Mouse (Mus musculus) midbrain, embryonic 10.5 days (tissue): ENCODE measurements at regions not wholly inside any gene's neighbourhood (a gene's known extent, or its start where the extent isn't known, plus 50 kb on each side); places are given as distances from the start of the nearest gene placed in this dataset.
A peak's percentile ranks its signal among the peaks of the same experiment; 100 is the strongest.

ENCODE experiments used
- DNase-seq: peaks from one replicate; pipeline ENCODE4 v3.0.0-alpha.2; 2017; ENCODE audit warnings: low spot score
- H3K27ac ChIP-seq: fragments of 300-500 bp; sonication (generic); replicated peaks from 2 replicates; pipeline ENCODE4 v1.5.1; 2016; ENCODE audit warnings: mild to moderate bottlenecking
- H3K27me3 ChIP-seq: fragments of 300-500 bp; sonication (generic); 2 replicates; pipeline ENCODE4 v1.6.1; 2016; ENCODE audit warnings: low read depth, mild to moderate bottlenecking; ENCODE audit not compliant: poor library complexity, severe bottlenecking
- H3K36me3 ChIP-seq: fragments of 300-500 bp; sonication (generic); 2 replicates; pipeline ENCODE4 v1.6.1; 2016; ENCODE audit warnings: mild to moderate bottlenecking, moderate library complexity
- H3K4me1 ChIP-seq: fragments of 300-500 bp; sonication (generic); 2 replicates; pipeline ENCODE4 v1.6.1; 2016
- H3K4me3 ChIP-seq: fragments of 300-500 bp; sonication (generic); 2 replicates; pipeline ENCODE4 v1.5.1; 2016; ENCODE audit warnings: mild to moderate bottlenecking, moderate library complexity
- H3K9me3 ChIP-seq: fragments of 300-500 bp; sonication (generic); replicated peaks from 2 replicates; pipeline ENCODE4 v1.6.1; 2016; ENCODE audit warnings: mild to moderate bottlenecking
- WGBS: fragments of 180-500 bp; shearing (Covaris S2); methylation state at CpG from one replicate; pipeline ENCODE4 v1.1.7; 2016; 5-methylcytosine and 5-hydroxymethylcytosine counted together

DNA sequence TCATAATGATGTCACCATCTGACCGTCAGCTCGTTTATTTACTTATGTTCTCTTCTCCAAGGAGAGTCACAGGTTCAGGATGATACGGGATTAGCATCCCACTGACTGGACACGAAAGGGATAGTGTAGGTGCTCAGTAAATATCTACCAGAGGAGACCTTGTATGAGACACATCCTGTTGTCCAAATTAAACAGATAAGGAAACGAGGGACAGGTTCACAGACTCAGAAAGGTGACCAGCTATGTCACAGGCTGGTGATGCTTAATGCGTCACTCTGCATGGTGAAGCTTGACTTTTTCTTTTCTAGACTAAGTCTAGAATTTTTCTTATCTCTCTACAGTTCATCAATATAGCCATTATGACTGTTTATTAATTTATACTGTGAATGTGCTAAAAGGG lies 235.2 kb upstream of the Sall1 start:
- Histone ChIP-seq H3K27ac (no peak overlapping the region), H3K9me3 (no peaks in the 10 kb centered on the region), H3K27me3 (peaks cover 4% of the 10 kb centered on the region; the same call in 1 of the 2 replicates), H3K4me3 (no peak overlapping the region), H3K36me3 (no peaks in the 10 kb centered on the region), H3K4me1 (peaks cover 9% of the 10 kb centered on the region)
- DNase-seq: no peak
- 87% methylated on average over 6 of the region's 6 CpGs for WGBS

DNA sequence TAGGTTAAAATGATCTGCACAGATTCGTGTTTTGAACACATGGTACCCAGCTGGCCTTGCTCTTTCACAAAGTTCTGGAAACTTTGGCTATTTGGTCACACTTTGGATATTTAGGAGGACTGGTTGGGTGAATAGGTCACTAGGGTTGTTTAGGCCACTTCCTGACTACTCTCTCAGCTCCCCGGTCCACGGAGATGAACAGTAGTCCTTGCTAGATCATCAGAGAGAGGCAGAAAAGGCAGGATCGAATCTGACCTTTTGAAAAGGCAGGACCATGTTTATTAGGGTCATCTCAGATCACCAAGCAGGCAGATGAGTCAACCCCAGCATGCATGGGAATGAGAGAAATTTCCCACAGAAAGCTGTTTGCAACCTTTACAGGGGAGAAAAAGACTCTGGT lies 229.3 kb upstream of the Sall1 start:
- DNase-seq: no peak
- H3K9me3 ChIP-seq: no peaks in the 10 kb centered on the region
- H3K36me3 ChIP-seq: no peaks in the 10 kb centered on the region
- peaks cover 52% of the 10 kb centered on the region for H3K4me1 ChIP-seq
- no peak overlapping the region for H3K4me3 ChIP-seq
- H3K27ac ChIP-seq: peak overlapping the region; percentile 90
- WGBS: 53% methylated on average over 4 of the region's 4 CpGs
- peaks cover 19% of the 10 kb centered on the region; the same call in 1 of the 2 replicates for H3K27me3 ChIP-seq

DNA sequence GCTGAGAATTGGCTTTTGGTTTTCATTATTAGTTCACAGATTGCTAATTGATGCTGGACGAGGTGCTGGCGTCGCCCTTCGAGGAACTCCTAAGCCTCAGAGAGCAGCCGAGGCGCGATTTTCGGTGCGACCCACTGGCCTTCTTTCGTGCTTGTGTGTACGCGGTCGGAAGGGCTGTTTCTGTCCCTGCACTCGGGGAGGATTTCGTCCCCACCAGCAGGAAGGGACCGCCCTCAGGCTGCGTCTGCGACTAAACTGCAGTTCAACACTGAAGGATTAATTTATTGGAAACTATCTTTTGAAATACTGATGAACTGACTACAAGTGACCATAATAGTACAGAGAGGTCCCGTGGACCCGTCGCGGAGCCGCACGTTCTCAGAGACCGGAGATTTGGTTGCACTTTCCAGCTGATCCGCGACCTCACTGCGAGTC lies 228.4 kb upstream of the Sall1 start:
- Histone ChIP-seq H3K27me3 (peaks cover 19% of the 10 kb centered on the region; the same call in 1 of the 2 replicates), H3K9me3 (no peaks in the 10 kb centered on the region), H3K27ac (peak overlapping the region; percentile 90), H3K4me3 (peak overlapping the region; percentile 49), H3K36me3 (no peaks in the 10 kb centered on the region), H3K4me1 (peaks cover 52% of the 10 kb centered on the region)
- under 1% methylated on average over 28 of the region's 28 CpGs for WGBS
- peak; percentile 69 for DNase-seq

DNA sequence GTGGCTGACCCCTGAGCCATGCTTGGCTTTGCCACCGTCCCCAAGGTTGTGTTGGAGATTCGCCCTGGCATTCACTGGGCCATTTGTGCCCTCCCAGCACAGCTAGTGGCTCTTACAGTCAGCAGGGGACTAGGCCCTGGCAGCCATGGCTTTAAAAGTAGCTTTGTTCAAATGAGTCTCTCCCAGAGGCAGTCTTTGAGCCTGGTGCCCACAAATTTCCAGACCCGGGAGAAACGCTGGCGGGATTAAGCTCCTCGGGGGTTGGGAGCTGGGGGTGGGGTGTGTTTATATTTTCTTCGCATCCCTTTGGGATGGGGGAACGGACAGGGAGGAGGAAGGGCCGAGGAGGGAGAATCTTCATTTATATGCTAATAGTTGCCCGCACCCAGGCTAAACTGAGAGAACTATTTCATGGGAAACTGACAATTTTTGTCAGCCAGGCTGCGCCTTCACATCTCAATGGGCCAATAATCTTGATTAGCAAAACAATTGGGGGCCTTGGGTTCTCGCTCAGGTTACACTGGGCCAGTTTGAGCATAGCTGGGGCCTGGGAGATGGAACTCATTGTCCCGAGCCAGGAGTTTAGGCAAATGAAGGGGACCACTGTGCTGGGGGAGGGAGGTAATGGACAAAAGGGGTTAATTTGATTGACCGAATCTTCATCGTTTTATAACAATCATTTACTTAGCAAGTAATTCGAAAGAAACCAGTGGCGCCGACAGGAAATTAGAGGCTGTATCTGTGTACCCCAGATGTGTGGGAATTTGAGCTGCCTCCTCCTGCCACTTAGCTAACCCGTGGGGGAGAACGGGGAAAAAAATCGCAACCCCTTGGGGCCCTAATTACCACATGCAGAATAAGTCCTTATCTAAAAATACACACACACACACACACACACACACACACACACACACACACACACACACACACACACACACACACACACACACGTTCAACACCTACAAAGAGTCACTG lies 227.7 kb upstream of the Sall1 start:
- DNase-seq: peak; percentile 80
- Histone ChIP-seq H3K4me3 (peak overlapping the region; percentile 49), H3K27ac (peak overlapping the region; percentile 90), H3K36me3 (no peaks in the 10 kb centered on the region), H3K27me3 (peaks cover 19% of the 10 kb centered on the region; the same call in 1 of the 2 replicates), H3K4me1 (peaks cover 52% of the 10 kb centered on the region), H3K9me3 (no peaks in the 10 kb centered on the region)
- whole genome bisulfite sequencing: 1% methylated on average over 21 of the region's 22 CpGs

DNA sequence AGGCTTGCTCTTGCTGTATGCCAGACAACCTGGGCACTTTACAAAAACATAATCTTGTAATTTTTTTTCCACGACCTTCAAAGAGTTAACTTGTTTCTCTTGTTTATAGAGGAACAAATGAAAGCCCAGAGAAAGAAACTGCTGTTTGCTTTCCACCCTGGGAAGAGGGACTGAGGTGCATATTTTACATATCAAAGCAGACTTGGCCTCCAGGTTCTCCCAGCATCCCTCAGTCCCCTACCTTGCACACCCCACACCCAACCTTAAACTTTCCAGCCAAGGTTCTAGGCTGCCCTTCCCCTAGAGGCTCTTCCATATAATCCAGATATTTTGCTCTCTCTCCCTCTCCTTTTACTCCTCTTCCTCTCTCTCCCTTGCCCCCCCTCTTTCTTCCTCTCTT lies 226.0 kb upstream of the Sall1 start:
- peak overlapping the region; percentile 90 for H3K27ac ChIP-seq

DNA sequence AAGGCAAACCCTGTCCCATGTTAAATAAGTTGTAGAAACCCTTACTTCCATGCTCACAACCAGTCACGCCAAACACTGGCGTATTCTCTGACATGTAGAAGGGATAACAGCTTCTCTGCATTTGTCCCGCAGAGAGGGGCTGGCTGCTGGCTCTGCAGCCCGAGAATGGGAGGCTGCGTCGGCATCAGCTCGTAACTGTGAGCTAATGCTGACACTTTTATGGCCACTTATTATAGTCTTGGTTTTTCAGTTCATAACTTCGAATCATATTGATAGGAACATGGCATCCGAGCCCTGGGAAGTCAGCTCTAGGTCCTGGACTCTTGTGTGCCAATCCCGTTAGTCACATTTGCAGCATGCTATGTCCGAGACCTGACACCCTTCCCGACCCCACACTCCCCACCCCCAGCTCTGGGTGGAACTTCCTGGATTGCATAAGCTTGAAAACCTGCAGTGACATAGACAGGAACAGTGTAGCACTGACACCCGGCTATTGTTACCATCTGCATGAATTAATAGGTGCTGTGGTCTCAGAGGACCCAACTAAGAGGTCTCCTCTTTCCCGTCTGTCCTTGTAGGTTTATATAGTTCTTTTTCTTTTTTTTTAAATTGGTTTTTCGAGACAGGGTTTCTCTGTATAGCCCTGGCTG lies 217.3 kb upstream of the Sall1 start:
- no peaks in the 10 kb centered on the region for H3K27me3 ChIP-seq
- no peak for DNase-seq
- peaks cover 12% of the 10 kb centered on the region for H3K9me3 ChIP-seq
- no peak overlapping the region for H3K27ac ChIP-seq
- H3K36me3 ChIP-seq: no peaks in the 10 kb centered on the region
- WGBS: 82% methylated on average over 15 of the region's 15 CpGs
- 0 out of 2 replicates have a peak, but pooled peaks cover 5% of the 10 kb centered on the region for H3K4me1 ChIP-seq
- no peak overlapping the region for H3K4me3 ChIP-seq

More for the DNA sequence above, 226.0 kb upstream of the Sall1 start:
- Histone ChIP-seq H3K36me3 (no peaks in the 10 kb centered on the region), H3K4me3 (no peak overlapping the region), H3K4me1 (peaks cover 52% of the 10 kb centered on the region), H3K27me3 (peaks cover 19% of the 10 kb centered on the region; the same call in 1 of the 2 replicates), H3K9me3 (peaks cover 7% of the 10 kb centered on the region)
- WGBS: 15% methylated on average over 1 of the region's 1 CpGs
- DNase-seq: no peak

DNA sequence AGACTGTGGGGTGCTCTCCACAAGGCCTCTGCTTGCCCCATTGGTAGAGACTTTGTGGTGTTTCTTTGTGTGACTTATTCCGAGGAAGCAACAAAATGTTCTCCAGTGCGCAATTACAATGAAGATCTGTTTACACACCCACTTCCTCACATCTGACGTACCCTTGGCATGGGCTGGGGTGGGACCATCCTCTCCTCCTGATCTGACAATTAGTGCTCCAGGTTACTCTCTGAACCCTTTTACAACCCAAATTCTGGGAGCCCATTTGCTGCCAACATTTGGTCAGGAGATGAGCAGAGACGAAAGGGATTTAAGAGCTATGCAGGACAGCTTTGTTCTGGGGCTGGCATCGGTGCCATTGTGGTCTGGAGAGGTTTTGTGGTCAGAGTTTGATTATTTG lies 215.9 kb upstream of the Sall1 start:
- Histone ChIP-seq H3K4me3 (no peak overlapping the region), H3K27me3 (no peaks in the 10 kb centered on the region), H3K9me3 (peaks cover 4% of the 10 kb centered on the region; the same call in 1 of the 2 replicates), H3K36me3 (no peaks in the 10 kb centered on the region), H3K27ac (no peak overlapping the region), H3K4me1 (0 out of 2 replicates have a peak, but pooled peaks cover 5% of the 10 kb centered on the region)
- WGBS: 88% methylated on average over 5 of the region's 5 CpGs
- no peak for DNase-seq

DNA sequence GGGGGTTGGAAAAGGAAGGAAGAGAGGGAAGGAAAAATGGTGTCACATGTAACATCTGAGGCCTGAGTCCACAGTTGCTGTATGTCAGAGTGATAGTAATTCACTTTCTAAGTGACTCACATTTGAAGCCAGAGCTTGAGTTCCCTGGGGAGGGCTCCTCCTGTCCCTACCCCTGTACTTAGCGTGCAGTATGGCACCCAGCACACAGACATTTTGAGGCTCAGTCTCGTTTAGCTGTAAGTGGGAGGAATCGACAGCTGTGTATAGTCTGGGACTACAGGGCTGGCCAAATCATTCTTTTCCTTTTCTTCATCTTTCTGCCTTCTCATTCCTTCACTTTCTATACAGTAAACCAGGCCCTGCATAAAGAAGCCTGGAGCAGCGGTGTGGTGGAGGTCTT lies 202.4 kb upstream of the Sall1 start:
- Histone ChIP-seq H3K4me1 (peaks cover 36% of the 10 kb centered on the region), H3K27me3 (peaks cover 64% of the 10 kb centered on the region), H3K9me3 (no peaks in the 10 kb centered on the region), H3K27ac (no peak overlapping the region), H3K4me3 (no peak overlapping the region), H3K36me3 (no peaks in the 10 kb centered on the region)
- 88% methylated on average over 4 of the region's 4 CpGs for WGBS
- no peak for DNase-seq

DNA sequence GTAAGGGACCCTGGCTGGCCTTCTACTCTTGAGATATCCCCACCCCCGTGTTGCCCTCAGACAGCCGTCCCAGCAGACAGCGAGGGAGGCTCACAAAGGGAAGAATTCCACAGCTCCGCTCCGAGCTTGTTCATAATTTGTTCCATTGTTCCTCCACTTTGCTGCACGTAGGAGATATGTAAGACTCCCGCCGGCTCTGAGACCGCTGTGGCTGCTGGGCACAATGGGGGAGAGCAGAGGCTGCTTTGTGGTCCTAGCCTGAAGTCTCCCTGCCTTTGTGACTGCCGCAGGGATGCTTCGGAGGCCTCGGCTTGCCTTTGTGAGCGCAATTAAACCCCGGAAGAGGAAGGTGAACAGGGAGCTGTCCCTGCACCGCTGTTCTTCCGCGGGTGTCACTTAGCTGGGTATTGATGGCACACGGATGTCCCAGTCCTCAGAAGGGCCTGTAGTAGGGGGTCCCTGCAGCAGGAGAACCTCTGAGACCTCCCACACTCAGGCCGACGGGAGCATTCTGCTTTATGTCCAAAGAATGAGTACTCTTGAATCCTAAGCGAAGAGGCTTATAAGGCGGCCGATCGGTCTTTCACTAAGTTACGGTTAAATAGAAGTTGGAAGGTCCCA lies 201.3 kb upstream of the Sall1 start:
- Histone ChIP-seq H3K4me3 (peak overlapping the region; percentile 32), H3K36me3 (no peaks in the 10 kb centered on the region), H3K27ac (peak overlapping the region; percentile 83), H3K9me3 (no peaks in the 10 kb centered on the region), H3K27me3 (peaks cover 75% of the 10 kb centered on the region), H3K4me1 (peaks cover 40% of the 10 kb centered on the region)
- 16% methylated on average over 25 of the region's 25 CpGs for WGBS
- DNase-seq: peak; percentile 68

DNA sequence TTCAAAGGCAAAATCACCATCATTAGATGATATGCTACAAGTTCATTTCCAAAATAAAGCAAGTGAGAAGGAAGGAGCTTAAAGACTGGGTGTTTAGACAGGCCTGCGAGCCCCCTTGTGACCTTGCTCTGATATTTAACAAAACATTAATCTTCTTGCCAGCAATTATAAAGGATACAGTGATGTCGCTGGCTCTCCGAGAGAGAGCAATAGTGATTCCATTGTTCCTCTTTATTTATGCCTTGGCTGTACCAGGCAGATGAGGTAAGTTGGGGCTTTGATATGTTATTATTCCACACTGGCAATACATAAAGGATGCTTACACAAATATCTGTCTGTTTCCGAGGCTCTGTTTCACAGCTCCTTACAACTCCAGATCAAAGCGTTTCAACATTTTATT lies 197.7 kb upstream of the Sall1 start:
- 26% methylated on average over 5 of the region's 5 CpGs for WGBS
- peaks cover 51% of the 10 kb centered on the region for H3K27me3 ChIP-seq
- no peaks in the 10 kb centered on the region for H3K36me3 ChIP-seq
- peaks cover 40% of the 10 kb centered on the region for H3K4me1 ChIP-seq
- no peak overlapping the region for H3K4me3 ChIP-seq
- H3K27ac ChIP-seq: peak overlapping the region; percentile 63
- DNase-seq: no peak
- H3K9me3 ChIP-seq: no peaks in the 10 kb centered on the region

DNA sequence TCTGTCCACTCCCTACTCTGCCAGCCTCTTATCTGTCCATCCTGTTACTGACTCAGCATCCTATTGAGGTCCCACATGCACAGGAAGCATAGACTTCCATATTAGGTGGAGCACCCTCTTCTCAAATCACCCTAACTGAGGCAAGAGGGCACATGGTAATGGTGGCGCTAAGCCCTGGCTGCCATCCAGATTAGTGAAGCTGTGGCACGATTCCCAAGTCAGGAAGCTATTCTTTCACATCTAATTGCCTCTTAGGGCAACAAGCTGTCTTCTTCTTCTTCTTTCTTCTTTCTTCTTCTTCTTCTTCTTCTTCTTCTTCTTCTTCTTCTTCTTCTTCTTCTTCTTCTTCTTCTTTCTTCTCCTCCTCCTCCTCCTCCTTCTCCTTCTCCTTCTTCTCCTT lies 195.7 kb upstream of the Sall1 start:
- Histone ChIP-seq H3K27me3 (peaks cover 37% of the 10 kb centered on the region), H3K4me1 (peaks cover 30% of the 10 kb centered on the region), H3K4me3 (no peak overlapping the region), H3K27ac (no peak overlapping the region), H3K36me3 (no peaks in the 10 kb centered on the region), H3K9me3 (no peaks in the 10 kb centered on the region)
- DNase-seq: no peak
- 89% methylated on average over 2 of the region's 2 CpGs for WGBS

DNA sequence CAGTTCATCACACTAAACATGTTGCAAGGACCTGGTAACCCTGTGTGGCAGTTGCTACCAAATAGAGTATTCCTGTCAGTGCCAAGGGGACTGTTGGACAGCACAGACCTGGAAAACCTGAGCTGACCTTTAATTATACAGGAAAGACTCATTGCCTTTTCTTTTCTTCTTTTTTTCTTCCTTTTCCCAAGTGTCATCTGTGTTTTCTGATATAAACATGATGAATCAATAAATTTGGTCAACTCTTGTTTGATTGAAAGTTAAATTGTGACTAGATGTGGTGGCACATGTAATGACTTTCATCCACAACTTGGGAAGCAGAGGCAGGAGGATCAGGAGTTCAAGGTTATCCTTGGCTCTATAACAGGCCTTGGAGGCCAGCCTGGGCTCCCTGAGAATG lies 190.1 kb upstream of the Sall1 start:
- no peaks in the 10 kb centered on the region for H3K9me3 ChIP-seq
- no peak overlapping the region for H3K4me3 ChIP-seq
- 0 out of 2 replicates have a peak, but pooled peaks cover 3% of the 10 kb centered on the region for H3K4me1 ChIP-seq
- no peaks in the 10 kb centered on the region for H3K27me3 ChIP-seq
- DNase-seq: no peak
- H3K36me3 ChIP-seq: no peaks in the 10 kb centered on the region
- no peak overlapping the region for H3K27ac ChIP-seq
